Mouse (Mus musculus) adipocyte (in vitro differentiated cells): ENCODE results near the gene Pde4c.
A peak's percentile ranks its signal among the peaks of the same experiment; 100 is the strongest.

Source experiments
- DNase-seq: peaks from one replicate; pipeline ENCODE4 v3.0.0-alpha.2; 2016; ENCODE audit warnings: low spot score

The Pde4c gene

DNA sequence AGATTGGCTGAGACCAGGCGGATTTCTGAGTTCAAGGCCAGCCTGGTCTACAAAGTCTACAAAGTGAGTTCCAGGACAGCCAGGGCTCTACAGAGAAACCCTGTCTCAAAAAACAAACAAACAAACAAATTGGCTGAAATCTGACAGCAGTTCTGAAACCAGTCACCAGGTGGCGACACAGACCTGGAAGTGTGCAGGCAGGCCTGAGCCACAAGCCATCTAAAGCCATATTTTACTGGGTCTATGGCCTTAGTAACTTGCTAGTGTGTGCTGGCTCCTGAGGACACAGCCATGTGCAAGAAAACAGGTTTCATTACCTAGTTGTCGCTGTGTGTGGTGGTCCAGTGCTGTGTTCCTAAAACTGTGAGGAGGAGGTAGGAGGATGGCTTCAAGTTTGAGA, 2.8 kb upstream of the Pde4c start:
- DNase-seq: peak; percentile 92

DNA sequence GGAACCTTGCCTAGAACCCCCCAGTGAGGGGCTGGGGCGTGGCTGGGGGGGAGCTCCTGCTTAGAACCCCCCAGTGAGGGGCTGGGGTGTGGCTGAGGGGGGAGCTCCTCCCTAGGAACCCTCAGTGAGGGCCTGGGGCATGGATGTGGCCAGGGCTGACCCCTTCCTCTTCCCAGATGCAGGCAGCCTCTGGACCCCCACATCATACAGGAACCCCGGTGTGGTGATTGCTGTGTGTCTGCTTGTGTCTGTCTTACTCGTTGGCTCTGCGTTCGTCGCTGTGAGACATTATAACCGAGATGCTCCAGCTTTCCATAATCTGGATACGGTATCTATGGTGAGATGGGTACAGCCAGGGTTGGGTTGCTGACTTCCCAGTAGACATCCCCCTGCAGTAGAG, 1.9 kb upstream of the Pde4c start:
- no peak for DNase-seq

- DNase-seq: no peak
Observed at GRCm38 (mm10) chr8:70724216-70724615, 696 bp downstream of the Pde4c start.

- DNase-seq: peak; percentile 37
Observed at GRCm38 (mm10) chr8:70725792-70726447, 2.4 kb downstream of the Pde4c start.

GRCm38 (mm10) chr8:70726721-70727120, 3.2 kb downstream of the Pde4c start:
- no peak for DNase-seq

- no peak for DNase-seq
Observed at GRCm38 (mm10) chr8:70729808-70730475, 6.4 kb downstream of the Pde4c start.

GRCm38 (mm10) chr8:70730956-70731355, 7.4 kb downstream of the Pde4c start:
- DNase-seq: no peak

DNA sequence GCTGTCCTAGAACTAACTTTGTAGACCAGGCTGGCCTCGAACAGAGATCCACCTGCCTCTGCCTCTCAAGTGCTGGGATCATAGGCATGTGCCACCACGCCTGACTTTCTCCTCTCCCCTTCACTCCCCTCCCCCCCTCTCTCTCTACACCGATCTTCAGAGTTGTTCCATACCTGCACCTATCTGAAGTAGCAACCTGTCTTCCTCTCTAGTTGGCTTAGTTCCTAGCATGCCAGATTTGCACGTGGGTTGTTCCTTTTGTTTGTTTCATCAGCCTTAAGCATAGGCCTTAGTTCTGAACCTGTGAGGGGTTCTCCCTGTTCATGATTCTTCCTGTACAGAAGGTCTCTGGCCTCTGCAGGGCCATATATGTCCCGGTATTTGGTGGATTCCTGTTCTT, 14.2 kb downstream of the Pde4c start:
- no peak for DNase-seq

GRCm38 (mm10) chr8:70738211-70738610, 14.7 kb downstream of the Pde4c start:
- DNase-seq: no peak

DNA sequence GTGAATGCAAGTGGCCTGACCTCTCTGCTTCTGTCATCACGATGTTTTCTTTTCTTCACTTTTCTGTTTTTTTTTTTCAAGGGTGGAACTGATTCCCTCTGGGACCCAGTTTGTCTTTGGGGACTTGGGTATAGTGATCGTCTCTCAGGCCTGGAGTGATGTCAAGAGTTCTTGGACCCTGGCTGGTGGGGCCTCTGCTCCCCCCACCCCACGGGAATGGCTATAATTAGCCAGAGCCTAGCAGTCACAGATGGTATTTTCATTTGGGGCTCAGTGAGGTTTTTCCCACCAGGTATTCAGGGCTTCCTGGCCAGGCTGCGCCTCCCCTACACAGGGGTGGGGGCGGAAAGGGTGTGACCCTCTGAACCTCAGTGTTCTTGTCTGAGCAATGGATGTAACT, 18.1 kb downstream of the Pde4c start:
- DNase-seq: no peak

GRCm38 (mm10) chr8:70742176-70742575, 18.7 kb downstream of the Pde4c start:
- DNase-seq: no peak

- DNase-seq: no peak
Observed at GRCm38 (mm10) chr8:70742981-70743655, 19.6 kb downstream of the Pde4c start.

DNA sequence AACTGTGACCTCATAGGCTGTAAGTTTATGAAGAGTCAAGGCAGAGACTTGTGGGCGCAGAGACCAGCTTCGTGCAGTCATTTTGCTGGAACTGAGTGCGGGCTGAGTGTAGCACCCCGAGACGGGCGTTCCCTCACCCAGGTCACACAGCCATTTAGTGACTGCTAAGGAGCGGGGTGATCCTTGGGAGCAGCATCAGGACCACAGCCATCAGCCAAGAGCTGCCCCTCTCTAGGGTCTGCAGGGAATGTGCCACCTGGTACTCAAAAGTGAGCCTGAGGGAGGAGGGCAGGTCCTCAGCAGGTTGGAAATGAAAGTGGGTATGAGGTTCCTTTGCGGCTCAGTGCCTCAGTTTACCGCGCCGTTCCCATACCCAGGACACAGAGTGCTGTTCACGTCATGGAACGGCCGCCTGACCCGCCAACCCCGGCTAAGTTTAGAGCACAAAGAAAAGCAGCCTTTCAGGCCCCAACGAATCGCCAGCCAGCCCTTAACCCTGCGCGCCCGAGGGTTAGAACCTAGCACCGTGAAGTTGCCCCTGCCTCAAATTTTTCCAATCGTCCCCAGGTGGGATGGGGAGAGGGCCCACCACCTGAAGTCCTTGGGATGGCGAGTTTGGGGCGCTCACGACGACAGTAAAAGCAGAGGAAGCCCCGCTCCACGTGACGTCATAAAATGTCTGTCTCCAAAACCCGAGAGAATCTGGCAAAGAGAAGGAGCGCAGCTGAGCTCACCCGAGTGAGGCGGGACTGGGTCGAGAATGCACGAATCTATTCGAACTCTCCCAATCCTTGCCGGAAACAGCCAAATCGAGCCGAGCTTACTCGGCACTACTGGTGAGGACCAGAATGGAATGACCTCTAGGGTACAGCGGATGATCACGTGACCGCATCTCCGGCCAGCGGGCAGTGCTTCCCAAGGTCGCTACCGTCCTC, 20.4 kb downstream of the Pde4c start:
- no peak for DNase-seq

DNA sequence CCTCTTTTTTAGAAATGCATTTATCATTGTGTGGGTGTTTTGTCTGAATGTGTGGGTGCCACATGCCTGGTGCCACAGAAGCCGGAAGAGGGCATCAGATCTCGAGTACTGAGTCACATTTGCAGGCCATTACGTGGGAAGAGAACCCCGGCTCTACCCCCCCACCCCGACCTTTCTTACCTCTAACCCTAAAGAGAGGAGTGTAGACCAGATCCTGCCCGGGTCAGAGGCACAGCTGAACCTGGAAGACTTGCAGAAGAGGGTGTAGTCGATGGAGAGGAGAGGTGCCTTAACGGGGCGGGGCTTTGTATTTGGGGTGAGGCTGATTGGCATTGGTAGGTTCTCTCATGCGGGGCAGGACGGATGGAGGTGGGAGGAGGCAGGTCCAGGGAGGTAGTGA, 21.3 kb downstream of the Pde4c start:
- DNase-seq: no peak

DNA sequence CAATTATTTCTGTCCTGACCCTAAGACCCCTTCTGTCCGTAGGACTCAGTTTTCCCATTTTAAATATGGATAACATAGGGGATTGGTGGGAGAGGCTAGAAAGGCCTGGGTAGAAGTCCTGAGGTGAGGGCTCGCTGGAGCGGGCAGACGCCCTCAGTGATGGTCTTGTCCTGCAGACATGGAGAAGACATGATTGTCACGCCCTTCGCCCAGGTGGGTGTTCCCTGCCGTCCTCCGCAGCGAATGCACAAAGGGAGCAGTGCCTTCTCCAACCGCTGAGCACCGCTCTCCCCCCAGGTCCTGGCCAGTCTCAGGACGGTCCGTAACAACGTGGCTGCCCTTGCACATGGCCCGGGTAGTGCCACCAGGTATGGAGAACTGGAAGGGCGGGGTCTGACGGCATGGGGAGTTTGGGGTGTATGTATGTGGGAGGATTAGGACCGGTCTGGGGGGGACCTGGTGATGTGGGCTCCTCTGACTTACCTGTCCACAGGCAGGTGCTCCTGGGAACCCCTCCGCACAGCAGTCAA, 22.2 kb downstream of the Pde4c start:
- DNase-seq: no peak

DNA sequence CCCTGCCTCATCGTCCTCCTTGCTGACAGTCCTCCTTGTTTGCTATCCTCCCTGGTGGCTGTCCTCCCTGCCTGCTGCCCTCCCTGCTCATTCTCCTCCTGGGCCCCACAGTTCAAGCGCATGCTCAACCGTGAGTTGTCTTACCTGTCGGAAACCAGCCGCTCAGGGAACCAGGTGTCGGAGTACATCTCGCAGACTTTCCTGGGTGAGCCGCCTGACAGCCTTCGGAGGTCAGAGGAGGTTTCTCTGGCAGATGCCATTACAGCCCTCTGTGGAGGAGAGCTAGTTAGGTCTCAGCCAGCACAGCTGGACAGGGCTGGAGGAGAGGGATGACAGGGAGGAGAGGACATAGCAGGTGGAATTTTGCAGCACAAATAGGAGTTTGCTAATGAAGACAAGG, 23.2 kb downstream of the Pde4c start:
- DNase-seq: no peak

DNA sequence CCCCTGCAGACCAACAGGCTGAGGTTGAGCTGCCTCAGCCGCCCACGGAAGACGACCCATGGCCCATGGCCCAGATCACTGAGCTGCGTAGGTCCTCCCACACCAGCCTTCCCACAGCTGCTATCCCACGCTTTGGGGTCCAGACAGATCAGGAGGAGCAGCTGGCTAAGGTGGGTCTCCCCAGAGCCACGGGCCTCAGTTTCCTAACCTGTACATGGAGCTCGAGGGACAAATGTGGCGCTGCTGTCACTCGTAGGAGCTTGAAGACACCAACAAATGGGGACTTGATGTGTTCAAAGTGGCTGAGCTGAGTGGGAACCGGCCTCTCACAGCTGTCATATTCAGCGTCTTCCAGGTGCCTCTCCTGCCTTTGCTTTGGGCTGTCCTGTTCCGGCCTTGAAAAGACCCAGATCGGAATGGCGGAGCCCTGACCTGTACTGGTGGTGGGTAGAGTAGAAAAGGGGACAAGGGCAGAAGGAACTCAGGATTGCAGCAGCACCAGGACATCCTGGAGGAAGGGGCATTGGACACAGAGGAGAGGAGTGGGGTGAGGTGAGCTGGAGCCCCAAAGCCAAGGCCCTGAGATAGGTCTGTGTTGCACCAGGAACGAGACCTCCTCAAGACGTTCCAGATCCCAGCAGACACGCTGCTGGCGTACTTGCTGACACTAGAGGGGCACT, 23.8 kb downstream of the Pde4c start:
- no peak for DNase-seq

DNA sequence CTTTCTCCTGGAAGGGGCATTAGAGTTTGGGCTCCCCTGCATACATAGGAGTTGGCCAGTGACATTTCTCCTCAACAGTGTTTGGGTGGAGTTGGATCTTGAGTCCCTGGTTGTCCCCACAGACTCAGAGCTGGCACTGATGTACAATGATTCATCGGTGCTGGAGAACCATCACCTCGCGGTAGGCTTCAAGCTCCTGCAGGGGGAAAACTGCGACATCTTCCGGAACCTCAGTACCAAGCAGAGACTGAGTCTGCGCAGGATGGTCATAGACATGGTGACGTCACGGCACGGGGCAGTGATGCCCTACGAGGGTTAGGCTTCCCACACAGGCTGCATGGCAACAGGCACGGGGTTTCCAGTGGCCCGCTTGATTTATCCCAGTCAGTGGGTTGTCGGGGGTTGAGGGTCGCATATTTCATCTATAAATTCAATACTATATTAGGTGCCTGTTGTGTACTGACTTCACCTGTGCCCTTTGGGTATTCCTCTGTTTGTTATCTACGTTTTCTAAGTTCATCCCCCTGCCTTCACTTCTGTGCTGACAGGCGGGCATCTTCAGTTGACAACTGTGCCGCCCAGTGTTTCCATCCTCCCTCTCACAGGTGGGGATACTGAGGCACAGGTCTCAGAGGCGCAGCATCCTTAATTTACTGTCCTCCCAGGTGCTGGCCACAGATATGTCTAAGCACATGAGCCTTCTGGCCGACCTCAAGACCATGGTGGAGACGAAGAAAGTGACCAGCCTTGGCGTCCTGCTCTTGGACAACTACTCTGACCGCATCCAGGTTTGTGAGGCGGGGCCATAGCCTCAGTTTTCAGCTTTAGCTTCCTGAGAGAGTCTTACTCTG, 25.0 kb downstream of the Pde4c start:
- no peak for DNase-seq

- DNase-seq: no peak
Observed at GRCm38 (mm10) chr8:70749097-70749674, 25.7 kb downstream of the Pde4c start.

GRCm38 (mm10) chr8:70750128-70750680, 26.7 kb downstream of the Pde4c start:
- DNase-seq: no peak
